Mouse (Mus musculus) neural tube, embryonic 14.5 days (tissue): ENCODE results near the gene Foxp4. TPM values are rescaled to one million over a fixed set of nuclear protein-coding genes. Genes with fewer than 3 reads are reported as not detected.

Experiments
- ATAC-seq: fragments of 200-750 bp; cut with Nextera tagmentation; 2 replicates; pipeline ENCODE4 v1.8.0; 2017; ENCODE audit warnings: low read depth, mild to moderate bottlenecking, moderate TSS enrichment, moderate library complexity
- H3K27ac ChIP-seq: fragments of 300-500 bp; sonication (generic); 2 replicates; pipeline ENCODE4 v1.5.1; 2014; ENCODE audit warnings: low read depth, mild to moderate bottlenecking, control low read depth, low read length, moderate library complexity, mixed read lengths
- H3K27me3 ChIP-seq: fragments of 300-500 bp; sonication (generic); 2 replicates; pipeline ENCODE4 v1.6.1; 2014; ENCODE audit warnings: low read length; ENCODE audit not compliant: control insufficient read depth, insufficient read depth
- H3K36me3 ChIP-seq: fragments of 300-500 bp; sonication (generic); 2 replicates; pipeline ENCODE4 v1.6.1; 2014; ENCODE audit warnings: low read length, mixed read lengths; ENCODE audit not compliant: control insufficient read depth, insufficient read depth
- H3K4me1 ChIP-seq: fragments of 300-500 bp; sonication (generic); 2 replicates; pipeline ENCODE4 v1.6.1; 2014; ENCODE audit warnings: low read length; ENCODE audit not compliant: control insufficient read depth, insufficient read depth
- H3K4me2 ChIP-seq: fragments of 300-500 bp; sonication (generic); 2 replicates; pipeline ENCODE4 v1.6.1; 2014; ENCODE audit warnings: mild to moderate bottlenecking, low read depth, low read length, control low read depth
- H3K4me3 ChIP-seq: fragments of 300-500 bp; sonication (generic); 2 replicates; pipeline ENCODE4 v1.5.1; 2014; ENCODE audit warnings: low read depth, low read length, control low read depth, mixed read lengths
- H3K9ac ChIP-seq: fragments of 300-500 bp; sonication (generic); replicated peaks from 2 replicates; pipeline ENCODE4 v1.6.1; 2014; ENCODE audit warnings: low read depth, mild to moderate bottlenecking, control low read depth, low read length, mixed read lengths
- H3K9me3 ChIP-seq: fragments of 300-500 bp; sonication (generic); 2 replicates; pipeline ENCODE4 v1.6.1; 2016; ENCODE audit warnings: low read length; ENCODE audit not compliant: control insufficient read depth
- WGBS: fragments of 180-500 bp; shearing (Covaris S2); extraction: QIAGEN DNeasy Blood & Tissue Kit; methylation state at CpG from one replicate; pipeline ENCODE4 v1.1.7; 2014; 5-methylcytosine and 5-hydroxymethylcytosine counted together
- polyA plus RNA-seq: library from polyadenylated mRNA; unstranded; fragments of >200 nt; fragmentation: Nextera tagmentation; extraction: Ambion mirVana; gene quantifications from 2 replicates; pipeline ENCODE4 v1.2.1, GENCODE M21; 2014

The Foxp4 gene
- polyA plus RNA-seq, 1 experiment from 2014 or later: 28.7 TPM

- no peaks in the 10 kb centered on the region for H3K9me3 ChIP-seq
- H3K4me1 ChIP-seq: no peaks in the 10 kb centered on the region
- no peak overlapping the region for H3K27ac ChIP-seq
- no peaks in the 10 kb centered on the region for H3K27me3 ChIP-seq
- H3K9ac ChIP-seq: no peak overlapping the region
- ATAC-seq: no peak
- H3K4me2 ChIP-seq: no peak overlapping the region
- H3K4me3 ChIP-seq: no peak overlapping the region
- 83% methylated on average over 6 of the region's 6 CpGs for WGBS
- H3K36me3 ChIP-seq: no peaks in the 10 kb centered on the region
Observed at GRCm38 (mm10) chr17:47938839-47939238, 14.4 kb upstream of the Foxp4 start.

DNA sequence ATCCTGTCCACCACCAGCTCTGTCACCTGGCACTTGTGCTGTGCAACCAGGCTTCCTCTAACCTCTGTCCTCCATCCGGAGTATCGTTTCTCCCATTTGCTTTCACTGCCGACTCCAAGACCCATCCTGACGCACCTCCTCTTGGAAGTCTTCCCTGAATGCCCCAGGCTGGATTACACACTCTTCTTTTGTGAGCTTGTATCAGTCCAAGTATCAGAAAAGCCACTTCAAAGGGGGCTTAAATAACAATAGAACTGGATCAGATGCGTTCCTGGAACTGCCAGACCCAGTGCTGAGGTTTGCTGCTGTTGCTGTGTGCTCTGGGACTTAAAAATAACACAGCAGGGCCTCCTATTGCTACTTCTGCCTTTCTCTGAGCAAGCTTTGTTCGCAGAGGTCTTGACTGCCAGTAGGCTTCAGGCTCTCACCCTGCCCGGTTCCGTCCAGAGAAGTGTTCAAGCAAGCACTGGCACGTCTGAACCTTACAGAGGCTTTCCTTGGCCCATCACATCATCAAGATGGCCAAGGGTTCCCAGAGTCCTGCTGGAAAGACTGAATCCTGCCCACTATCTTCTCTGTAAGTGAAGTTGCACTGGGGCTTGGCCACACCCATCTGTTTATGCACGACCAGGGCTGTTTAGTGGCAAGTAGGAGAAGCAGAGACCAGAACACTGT is 13.6 kb upstream of the Foxp4 start:
- Histone ChIP-seq H3K9me3 (no peaks in the 10 kb centered on the region), H3K4me1 (no peaks in the 10 kb centered on the region), H3K4me3 (no peak overlapping the region), H3K9ac (no peak overlapping the region), H3K27me3 (no peaks in the 10 kb centered on the region), H3K4me2 (no peak overlapping the region), H3K27ac (no peak overlapping the region), H3K36me3 (no peaks in the 10 kb centered on the region)
- ATAC-seq: no peak
- WGBS: 45% methylated on average over 10 of the region's 10 CpGs

- no peak overlapping the region for H3K27ac ChIP-seq
- ATAC-seq: no peak
- H3K9me3 ChIP-seq: no peaks in the 10 kb centered on the region
- no peaks in the 10 kb centered on the region for H3K4me1 ChIP-seq
- no peak overlapping the region for H3K4me2 ChIP-seq
- no peaks in the 10 kb centered on the region for H3K27me3 ChIP-seq
- H3K9ac ChIP-seq: no peak overlapping the region
- no peaks in the 10 kb centered on the region for H3K36me3 ChIP-seq
- WGBS: 89% methylated on average over 4 of the region's 4 CpGs
- no peak overlapping the region for H3K4me3 ChIP-seq
Observed at GRCm38 (mm10) chr17:47936591-47936990, 12.1 kb upstream of the Foxp4 start.

GRCm38 (mm10) chr17:47929431-47929830 is 5.0 kb upstream of the Foxp4 start:
- Histone ChIP-seq H3K36me3 (no peaks in the 10 kb centered on the region), H3K4me1 (no peaks in the 10 kb centered on the region; the same call in 1 of the 2 replicates), H3K9me3 (no peaks in the 10 kb centered on the region), H3K27me3 (no peaks in the 10 kb centered on the region; the same call in 1 of the 2 replicates), H3K4me3 (no peak overlapping the region), H3K27ac (no peak overlapping the region), H3K9ac (no peak overlapping the region), H3K4me2 (no peak overlapping the region)
- ATAC-seq: no peak
- whole genome bisulfite sequencing: 85% methylated on average over 4 of the region's 4 CpGs

DNA sequence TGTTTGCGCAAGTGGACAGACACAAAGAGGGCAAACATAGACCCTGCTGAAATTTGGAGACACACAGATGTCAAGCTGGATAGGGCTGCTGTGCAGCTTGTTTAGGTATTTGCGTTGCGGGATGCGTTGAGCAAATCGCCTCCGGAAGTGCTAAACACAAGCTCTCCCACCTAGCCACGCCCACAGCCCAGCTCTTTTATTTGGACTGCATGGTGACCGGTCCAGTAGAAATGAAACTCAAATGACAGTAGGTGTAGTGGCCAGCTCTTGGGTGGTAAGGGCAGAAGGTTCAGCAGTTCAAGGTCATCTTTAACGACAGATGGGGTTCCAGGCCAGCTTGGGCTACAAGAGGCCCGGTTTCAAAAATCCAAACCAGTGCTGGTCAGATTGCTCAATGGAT is 1.5 kb upstream of the Foxp4 start:
- H3K36me3 ChIP-seq: no peaks in the 10 kb centered on the region
- no peak overlapping the region for H3K4me3 ChIP-seq
- no peak overlapping the region for H3K9ac ChIP-seq
- ATAC-seq: no peak
- peaks cover 15% of the 10 kb centered on the region for H3K4me1 ChIP-seq
- H3K9me3 ChIP-seq: no peaks in the 10 kb centered on the region
- 29% methylated on average over 10 of the region's 10 CpGs for WGBS
- H3K27me3 ChIP-seq: peaks cover 12% of the 10 kb centered on the region
- H3K27ac ChIP-seq: no peak overlapping the region
- no peak overlapping the region for H3K4me2 ChIP-seq

GRCm38 (mm10) chr17:47925340-47925926 is 988 bp upstream of the Foxp4 start:
- Histone ChIP-seq H3K4me1 (peaks cover 15% of the 10 kb centered on the region), H3K4me3 (peak overlapping the region; percentile 79), H3K9me3 (no peaks in the 10 kb centered on the region), H3K27ac (no peak overlapping the region), H3K4me2 (peak overlapping the region; percentile 93), H3K9ac (peak overlapping the region; percentile 44; the same call in 1 of the 2 replicates), H3K27me3 (peaks cover 17% of the 10 kb centered on the region), H3K36me3 (no peaks in the 10 kb centered on the region)
- ATAC-seq: peak; percentile 5; the same call in 1 of the 2 replicates
- 3% methylated on average over 13 of the region's 13 CpGs for WGBS

GRCm38 (mm10) chr17:47923678-47924382 is 615 bp downstream of the Foxp4 start:
- Histone ChIP-seq H3K9ac (peak overlapping the region; percentile 73), H3K4me2 (peak overlapping the region; percentile 93), H3K9me3 (no peaks in the 10 kb centered on the region), H3K27me3 (peaks cover 22% of the 10 kb centered on the region), H3K36me3 (no peaks in the 10 kb centered on the region), H3K4me1 (peaks cover 15% of the 10 kb centered on the region), H3K4me3 (peak overlapping the region; percentile 79), H3K27ac (peak overlapping the region; percentile 76; the same call in 1 of the 2 replicates)
- under 1% methylated on average over 53 of the region's 65 CpGs for WGBS
- peak; percentile 58 for ATAC-seq

GRCm38 (mm10) chr17:47923011-47923677 is 1.3 kb downstream of the Foxp4 start:
- WGBS: under 1% methylated on average over 28 of the region's 28 CpGs
- H3K9ac ChIP-seq: peak overlapping the region; percentile 73; the same call in 1 of the 2 replicates
- H3K36me3 ChIP-seq: no peaks in the 10 kb centered on the region
- H3K4me3 ChIP-seq: peak overlapping the region; percentile 79
- ATAC-seq: no peak
- peaks cover 22% of the 10 kb centered on the region for H3K27me3 ChIP-seq
- no peaks in the 10 kb centered on the region for H3K9me3 ChIP-seq
- H3K27ac ChIP-seq: no peak overlapping the region
- peak overlapping the region; percentile 93 for H3K4me2 ChIP-seq
- peaks cover 15% of the 10 kb centered on the region for H3K4me1 ChIP-seq
